Mouse (Mus musculus) layer of hippocampus, adult 2 months (tissue): ENCODE measurements at regions not wholly inside any gene's neighbourhood (a gene's known extent, or its start where the extent isn't known, plus 50 kb on each side); places are given as distances from the start of the nearest gene placed in this dataset.

Source experiments
- DNase-seq, 2 experiments: peaks; one replicate each; pipeline ENCODE4 v3.0.0; 2022; ENCODE audit warnings: low spot score in 2 of 2
- H3K27ac ChIP-seq: fragments of 200-600 bp; 2 replicates; pipeline ENCODE4 v1.8.1; 2022
- H3K4me3 ChIP-seq: fragments of 200-600 bp; 2 replicates; pipeline ENCODE4 v1.8.1; 2022; ENCODE audit warnings: mild to moderate bottlenecking
- CTCF ChIP-seq: fragments of 200-600 bp; conservative IDR thresholded peaks from 2 replicates; pipeline ENCODE4 v1.8.1; 2022; ENCODE audit warnings: antibody characterized with exemption, mild to moderate bottlenecking, moderate library complexity

GRCm38 (mm10) chr9:30533780-30534343 lies 107.0 kb downstream of the Snx19 start:
- H3K4me3 ChIP-seq = no peak overlapping the region
- peak overlapping the region; percentile 55; the same call in 1 of the 2 replicates for H3K27ac ChIP-seq
- DNase-seq = peak; percentile 19 to 44
- TF ChIP-seq CTCF = no peak

- no peak for TF ChIP-seq CTCF
- Histone ChIP-seq H3K27ac (peak overlapping the region; percentile 55; the same call in 1 of the 2 replicates), H3K4me3 (no peak overlapping the region)
- no peak for DNase-seq
These were observed 106.3 kb downstream of the Snx19 start for GRCm38 (mm10) chr9:30533091-30533779.

GRCm38 (mm10) chr9:30525086-30525485 lies 98.2 kb downstream of the Snx19 start:
- no peak for DNase-seq
- H3K4me3 ChIP-seq = no peak overlapping the region
- TF ChIP-seq CTCF = no peak
- H3K27ac ChIP-seq = no peak overlapping the region

GRCm38 (mm10) chr9:30524401-30525066 lies 97.6 kb downstream of the Snx19 start:
- H3K4me3 ChIP-seq = no peak overlapping the region
- H3K27ac ChIP-seq = no peak overlapping the region
- no peak for DNase-seq
- no peak for TF ChIP-seq CTCF

- no peak for TF ChIP-seq CTCF
- no peak for DNase-seq
- Histone ChIP-seq H3K4me3 (no peak overlapping the region), H3K27ac (no peak overlapping the region)
These were observed 96.9 kb downstream of the Snx19 start for GRCm38 (mm10) chr9:30523852-30524251.

GRCm38 (mm10) chr9:30522595-30523350 lies 95.9 kb downstream of the Snx19 start:
- Histone ChIP-seq H3K4me3 (no peak overlapping the region), H3K27ac (no peak overlapping the region)
- DNase-seq = no peak
- no peak for TF ChIP-seq CTCF

- H3K27ac ChIP-seq = peak overlapping the region; percentile 40; the same call in 1 of the 2 replicates
- no peak for DNase-seq
These were observed 94.8 kb downstream of the Snx19 start for GRCm38 (mm10) chr9:30521556-30522240.

GRCm38 (mm10) chr9:30520853-30521439 lies 94.0 kb downstream of the Snx19 start:
- Histone ChIP-seq H3K4me3 (no peak overlapping the region), H3K27ac (peak overlapping the region; percentile 40)
- DNase-seq = peak; percentile 24 to 81
- TF ChIP-seq CTCF = no peak

More at GRCm38 (mm10) chr9:30521556-30522240, 94.8 kb downstream of the Snx19 start:
- H3K4me3 ChIP-seq = no peak overlapping the region
- no peak for TF ChIP-seq CTCF

GRCm38 (mm10) chr9:30520116-30520515 lies 93.2 kb downstream of the Snx19 start:
- no peak for TF ChIP-seq CTCF
- DNase-seq = no peak
- no peak overlapping the region for H3K4me3 ChIP-seq
- peak overlapping the region; percentile 40 for H3K27ac ChIP-seq

- no peak for DNase-seq
- no peak for TF ChIP-seq CTCF
- H3K4me3 ChIP-seq = no peak overlapping the region
- H3K27ac ChIP-seq = no peak overlapping the region
These were observed 92.3 kb downstream of the Snx19 start for GRCm38 (mm10) chr9:30519231-30519630.
